Mouse (Mus musculus) lung, embryonic 14.5 days (tissue): ENCODE data around the gene Adam10. TPM values are rescaled to one million over a fixed set of nuclear protein-coding genes. Genes with fewer than 3 reads are reported as not detected.

Source experiments
- ATAC-seq: fragments of 200-750 bp; cut with Nextera tagmentation; 2 replicates; pipeline ENCODE4 v1.8.0; 2017; ENCODE audit warnings: mild to moderate bottlenecking, moderate TSS enrichment, moderate library complexity; ENCODE audit not compliant: insufficient read depth
- DNase-seq: peaks from one replicate; pipeline ENCODE4 v3.0.0-alpha.2; 2015
- H3K27ac ChIP-seq: fragments of 300-500 bp; sonication (generic); 2 replicates; pipeline ENCODE4 v1.5.1; 2014; ENCODE audit warnings: low read depth, mild to moderate bottlenecking, moderate library complexity
- H3K27me3 ChIP-seq: fragments of 300-500 bp; sonication (generic); 2 replicates; pipeline ENCODE4 v1.6.1; 2014; ENCODE audit warnings: low read length, control low read depth; ENCODE audit not compliant: insufficient read depth
- H3K36me3 ChIP-seq: fragments of 300-500 bp; sonication (generic); 2 replicates; pipeline ENCODE4 v1.6.1; 2014; ENCODE audit warnings: control low read depth; ENCODE audit not compliant: insufficient read depth
- H3K4me1 ChIP-seq: fragments of 300-500 bp; sonication (generic); 2 replicates; pipeline ENCODE4 v1.6.1; 2014; ENCODE audit warnings: antibody characterized with exemption, control low read depth; ENCODE audit not compliant: insufficient read depth
- H3K4me2 ChIP-seq: fragments of 300-500 bp; sonication (generic); 2 replicates; pipeline ENCODE4 v1.6.1; 2014; ENCODE audit warnings: mild to moderate bottlenecking
- H3K4me3 ChIP-seq: fragments of 300-500 bp; sonication (generic); 2 replicates; pipeline ENCODE4 v1.5.1; 2014; ENCODE audit warnings: low read depth, low read length
- H3K9ac ChIP-seq: fragments of 300-500 bp; sonication (generic); 2 replicates; pipeline ENCODE4 v1.6.1; 2014
- H3K9me3 ChIP-seq: fragments of 300-500 bp; sonication (generic); 2 replicates; pipeline ENCODE4 v1.6.1; 2016; ENCODE audit warnings: low read depth, low read length, control low read depth
- CTCF ChIP-seq: IDR thresholded peaks from 2 replicates; pipeline ENCODE4 v1.5.1; 2016; ENCODE audit warnings: antibody characterized with exemption, low read depth
- WGBS: fragments of 180-500 bp; shearing (Covaris S2); extraction: QIAGEN DNeasy Blood & Tissue Kit; methylation state at CpG from one replicate; pipeline ENCODE4 v1.1.7; 2014; 5-methylcytosine and 5-hydroxymethylcytosine counted together
- polyA plus RNA-seq: library from polyadenylated mRNA; unstranded; fragments of >200 nt; fragmentation: Nextera tagmentation; extraction: Ambion mirVana; gene quantifications from 2 replicates; pipeline ENCODE4 v1.2.1, GENCODE M21; 2014

Gene Adam10
- polyA plus RNA-seq, 1 experiment from 2014 or later: 80.2 TPM

DNA sequence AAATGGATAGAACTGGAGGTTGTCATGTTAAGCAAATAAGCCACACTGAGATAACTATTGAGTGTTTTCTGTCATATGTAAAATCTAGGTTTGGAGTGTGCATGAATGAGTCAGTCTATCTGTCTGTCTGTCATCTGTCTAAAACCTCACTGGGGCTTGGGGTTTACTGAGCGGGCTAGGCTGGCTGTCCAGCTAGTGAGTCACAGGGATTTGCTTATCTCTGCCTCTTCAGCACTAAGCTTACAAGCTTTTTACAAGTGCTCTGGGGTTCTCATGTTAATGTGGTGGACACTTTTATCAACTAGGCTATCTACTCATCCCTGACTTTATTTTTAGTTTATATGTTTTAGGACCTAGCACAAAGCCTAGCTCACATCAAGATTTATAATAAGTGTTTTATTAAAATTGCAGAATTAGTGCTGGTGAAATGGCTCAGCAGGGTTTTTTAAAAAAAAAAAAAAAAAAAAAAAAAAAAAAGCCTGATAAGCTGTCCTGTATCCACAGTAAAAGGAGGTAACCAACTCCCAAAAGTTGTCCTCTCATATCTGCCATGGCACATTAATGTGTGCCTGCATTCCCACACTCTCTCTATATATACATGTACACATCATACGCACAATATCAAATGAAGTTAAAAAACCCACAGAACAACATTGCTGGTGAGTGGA lies 9.6 kb downstream of the Adam10 start:
- H3K27me3 ChIP-seq: no peaks in the 10 kb centered on the region
- H3K27ac ChIP-seq: no peak overlapping the region
- 76% methylated on average over 2 of the region's 2 CpGs for WGBS
- 0 out of 2 replicates have a peak, but pooled peaks cover 2% of the 10 kb centered on the region for H3K4me1 ChIP-seq
- no peak overlapping the region for H3K9ac ChIP-seq
- no peak overlapping the region for H3K4me3 ChIP-seq
- no peak for TF ChIP-seq CTCF
- ATAC-seq: no peak
- no peak for DNase-seq
- H3K4me2 ChIP-seq: no peak overlapping the region
- no peaks in the 10 kb centered on the region for H3K36me3 ChIP-seq
- no peaks in the 10 kb centered on the region for H3K9me3 ChIP-seq

DNA sequence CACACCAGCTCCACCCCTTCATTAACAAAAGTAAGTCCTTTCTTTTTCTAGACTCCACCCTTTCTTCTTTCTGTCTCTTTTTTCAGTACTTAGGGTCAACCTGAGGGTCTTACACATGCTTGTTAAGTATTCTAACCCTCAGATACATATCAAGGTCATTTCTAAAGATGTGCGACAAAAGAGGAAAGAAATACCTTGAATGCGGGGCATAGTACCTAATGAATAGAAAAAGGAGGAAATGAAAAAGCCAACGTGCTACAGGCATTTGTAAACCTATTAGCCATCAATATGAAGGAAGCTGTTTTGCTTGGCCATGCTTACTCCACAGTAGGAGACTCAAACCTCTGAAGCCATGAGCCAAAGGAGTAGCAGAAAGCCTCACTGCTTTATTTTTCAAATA lies 11.1 kb downstream of the Adam10 start:
- Histone ChIP-seq H3K36me3 (no peaks in the 10 kb centered on the region), H3K27me3 (no peaks in the 10 kb centered on the region), H3K9ac (no peak overlapping the region), H3K4me3 (no peak overlapping the region), H3K9me3 (no peaks in the 10 kb centered on the region), H3K4me2 (no peak overlapping the region), H3K27ac (no peak overlapping the region), H3K4me1 (0 out of 2 replicates have a peak, but pooled peaks cover 2% of the 10 kb centered on the region)
- DNase-seq: no peak
- ATAC-seq: no peak
- 81% methylated on average over 3 of the region's 3 CpGs for WGBS
- no peak for TF ChIP-seq CTCF

DNA sequence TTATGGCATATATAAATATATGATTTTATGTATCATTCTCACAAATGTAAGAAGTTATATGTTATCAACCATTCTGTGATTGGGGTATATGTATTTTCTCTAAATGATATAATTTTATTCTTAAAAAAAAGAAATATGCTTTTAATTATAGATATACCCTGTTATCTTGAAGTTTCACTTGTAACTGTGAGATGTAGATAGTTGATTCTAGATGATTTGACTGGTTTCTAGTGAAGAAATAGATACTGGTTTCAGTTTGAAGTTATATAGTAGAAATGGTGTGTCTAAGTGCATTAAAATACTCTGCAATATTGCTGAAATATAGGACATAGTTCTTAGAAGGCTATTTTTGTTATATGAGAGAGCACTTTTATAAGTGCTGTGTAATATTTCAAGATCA lies 11.8 kb downstream of the Adam10 start:
- Histone ChIP-seq H3K4me1 (0 out of 2 replicates have a peak, but pooled peaks cover 2% of the 10 kb centered on the region), H3K27me3 (no peaks in the 10 kb centered on the region), H3K27ac (no peak overlapping the region), H3K9me3 (no peaks in the 10 kb centered on the region), H3K4me3 (no peak overlapping the region), H3K4me2 (no peak overlapping the region), H3K36me3 (no peaks in the 10 kb centered on the region), H3K9ac (no peak overlapping the region)
- DNase-seq (no peak), ATAC-seq (no peak)
- no peak for TF ChIP-seq CTCF

DNA sequence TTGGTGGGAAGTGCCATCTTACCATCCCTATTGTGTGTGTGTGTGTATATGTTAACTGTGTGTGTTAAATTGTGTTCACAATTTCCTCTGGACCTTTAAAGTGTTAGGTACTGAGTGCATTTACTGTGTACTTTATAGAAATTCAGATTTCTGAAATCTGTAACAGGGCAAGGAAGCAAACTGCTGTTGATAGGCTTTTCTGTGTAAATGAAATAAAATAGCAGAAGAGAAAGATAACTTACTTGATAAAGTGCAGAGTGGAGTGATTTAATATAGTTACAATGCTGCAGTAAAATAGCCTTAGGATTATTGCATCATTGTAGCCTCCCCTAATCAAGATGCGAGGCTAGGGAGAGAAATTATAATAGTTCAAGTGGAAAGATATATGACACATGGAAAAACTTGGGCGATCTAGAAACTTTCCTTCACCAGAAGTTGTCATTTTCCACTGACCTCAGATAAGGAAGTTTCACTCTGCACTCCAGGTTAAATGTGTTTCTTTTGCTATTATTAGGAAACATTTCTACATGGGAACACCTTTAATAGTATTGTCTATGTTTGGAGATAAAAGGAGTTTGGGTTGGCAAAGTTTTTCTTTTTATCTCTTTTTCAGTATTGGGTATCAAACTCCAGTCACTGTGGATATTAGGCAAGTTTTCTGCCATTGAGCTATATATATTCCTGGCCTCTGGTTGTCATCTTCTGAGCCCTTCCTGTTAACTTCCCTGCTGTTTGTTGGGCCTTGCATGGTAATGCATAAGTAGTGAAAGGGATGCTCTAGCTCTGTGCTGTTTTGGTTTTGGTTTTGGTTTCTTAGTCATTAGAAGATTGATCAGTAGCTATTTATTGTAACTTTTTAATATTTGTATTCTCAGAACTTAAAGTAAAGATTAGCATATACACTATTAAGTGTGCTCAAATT lies 13.2 kb downstream of the Adam10 start:
- DNase-seq (no peak), ATAC-seq (no peak)
- H3K36me3 ChIP-seq: no peaks in the 10 kb centered on the region
- no peak overlapping the region for H3K4me2 ChIP-seq
- H3K27ac ChIP-seq: no peak overlapping the region
- no peaks in the 10 kb centered on the region for H3K27me3 ChIP-seq
- no peaks in the 10 kb centered on the region for H3K9me3 ChIP-seq
- no peak for TF ChIP-seq CTCF
- WGBS: 59% methylated on average over 2 of the region's 2 CpGs
- H3K4me3 ChIP-seq: no peak overlapping the region
- 0 out of 2 replicates have a peak, but pooled peaks cover 2% of the 10 kb centered on the region for H3K4me1 ChIP-seq
- H3K9ac ChIP-seq: no peak overlapping the region

DNA sequence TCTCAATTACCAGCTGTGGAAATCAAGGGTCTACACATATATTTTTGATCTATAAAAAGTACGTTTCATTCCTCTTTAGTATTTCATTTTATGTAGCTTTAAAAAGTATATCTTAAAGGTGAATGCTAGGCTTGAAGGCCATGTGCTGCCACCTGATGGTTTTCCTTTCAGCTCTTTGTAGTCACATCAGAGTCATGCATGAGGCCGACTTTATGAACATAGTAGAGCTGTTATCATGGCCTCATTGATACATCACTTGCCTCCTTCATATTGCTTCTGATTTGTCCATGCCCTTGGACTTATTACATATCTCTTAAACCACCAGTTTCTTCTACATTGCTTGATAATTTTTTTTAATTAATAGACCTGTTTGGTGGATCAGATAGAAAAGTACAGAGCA lies 16.9 kb downstream of the Adam10 start:
- Histone ChIP-seq H3K27ac (no peak overlapping the region), H3K4me2 (no peak overlapping the region), H3K9ac (no peak overlapping the region), H3K9me3 (no peaks in the 10 kb centered on the region), H3K4me3 (no peak overlapping the region), H3K4me1 (no peaks in the 10 kb centered on the region), H3K36me3 (no peaks in the 10 kb centered on the region), H3K27me3 (no peaks in the 10 kb centered on the region)
- ATAC-seq (no peak), DNase-seq (no peak)
- no peak for TF ChIP-seq CTCF
- WGBS: 87% methylated on average over 2 of the region's 2 CpGs

DNA sequence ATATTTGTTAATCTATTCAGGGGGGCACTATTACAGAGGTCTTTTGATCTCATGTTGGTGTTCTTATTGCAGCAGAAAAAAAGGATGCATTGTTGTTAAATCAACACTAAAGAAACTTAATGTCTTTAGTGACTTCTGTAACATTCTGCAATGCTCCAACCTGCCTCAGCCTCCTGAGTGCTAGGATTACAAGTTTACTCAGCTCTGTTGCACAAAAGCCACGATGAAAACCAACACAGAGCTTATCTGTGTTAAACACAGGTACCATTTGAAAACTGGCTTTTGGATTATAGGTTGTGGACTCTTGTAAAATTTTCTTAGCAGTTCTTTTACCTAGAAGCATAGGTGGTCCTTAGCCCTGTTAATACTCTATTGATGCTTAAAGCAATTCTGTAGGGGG lies 19.3 kb downstream of the Adam10 start:
- WGBS: 50% methylated on average over 1 of the region's 1 CpGs
- no peaks in the 10 kb centered on the region for H3K4me1 ChIP-seq
- ATAC-seq: no peak
- no peak overlapping the region for H3K27ac ChIP-seq
- H3K4me2 ChIP-seq: no peak overlapping the region
- no peak for DNase-seq
- H3K27me3 ChIP-seq: no peaks in the 10 kb centered on the region
- TF ChIP-seq CTCF: no peak
- no peaks in the 10 kb centered on the region for H3K9me3 ChIP-seq
- H3K9ac ChIP-seq: no peak overlapping the region
- H3K36me3 ChIP-seq: no peaks in the 10 kb centered on the region
- H3K4me3 ChIP-seq: no peak overlapping the region

DNA sequence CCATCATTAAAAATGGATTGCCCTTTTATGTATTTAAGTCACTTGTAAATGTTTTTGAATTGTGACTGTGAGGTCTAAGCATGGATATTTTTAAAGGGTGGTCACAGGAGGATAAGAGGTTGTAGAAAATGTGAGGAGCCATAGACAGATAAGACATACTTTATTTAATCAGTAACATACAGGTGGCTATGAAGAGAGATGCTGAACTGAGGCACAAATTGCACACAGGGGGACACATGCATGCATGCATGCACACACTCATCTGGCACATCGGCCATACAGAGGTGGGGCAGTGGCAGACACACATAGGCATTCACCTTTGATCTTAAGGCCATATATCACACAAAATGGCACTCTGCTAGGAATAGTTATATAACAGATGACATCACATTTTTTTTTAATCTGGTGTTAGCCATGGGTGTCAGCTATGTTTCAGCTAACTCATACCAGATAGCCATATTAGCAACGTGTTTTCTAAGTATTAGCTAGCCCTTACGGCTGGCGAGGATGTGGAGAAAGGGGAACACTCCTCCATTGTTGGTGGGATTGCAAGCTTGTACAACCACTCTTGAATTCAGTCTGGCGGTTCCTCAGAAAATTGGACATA lies 24.9 kb downstream of the Adam10 start:
- Histone ChIP-seq H3K27ac (no peak overlapping the region), H3K9ac (no peak overlapping the region), H3K27me3 (no peaks in the 10 kb centered on the region), H3K4me2 (no peak overlapping the region), H3K4me3 (no peak overlapping the region), H3K36me3 (peaks cover 10% of the 10 kb centered on the region; the same call in 1 of the 2 replicates), H3K4me1 (no peaks in the 10 kb centered on the region), H3K9me3 (no peaks in the 10 kb centered on the region)
- WGBS: 88% methylated on average over 5 of the region's 5 CpGs
- no peak for ATAC-seq
- TF ChIP-seq CTCF: no peak
- no peak for DNase-seq
